Mouse (Mus musculus) gastrocnemius, adult 2 months (tissue): Measurements from ENCODE around the gene Il11ra1. TPM values are rescaled to one million over a fixed set of nuclear protein-coding genes. Genes with fewer than 3 reads are reported as not detected.
"Not testable (repeated sequence)": the region's sequence is repeated elsewhere in the genome, so short reads cannot be mapped to it uniquely, and the experiment has no call there.

ENCODE experiments used
- DNase-seq: peaks from one replicate; pipeline ENCODE4 v3.0.0; 2022
- H3K27ac ChIP-seq: fragments of 200-600 bp; 2 replicates; pipeline ENCODE4 v1.8.1; 2022; ENCODE audit warnings: mild to moderate bottlenecking
- H3K4me3 ChIP-seq: fragments of 200-600 bp; 2 replicates; pipeline ENCODE4 v1.8.1; 2022; ENCODE audit warnings: mild to moderate bottlenecking, moderate library complexity
- CTCF ChIP-seq: fragments of 200-600 bp; IDR thresholded peaks from 2 replicates; pipeline ENCODE4 v1.8.1; 2022; ENCODE audit warnings: antibody characterized with exemption, mild to moderate bottlenecking, moderate library complexity
- intact Hi-C: fragments of 180-260 bp; cut with DNase I; formaldehyde crosslinking; loops from one replicate; pipeline ENCODE4 v1.15.1; 2025
- total RNA-seq, 2 experiments: library from RNA; stranded (reverse); gene quantifications; 2 replicates each; pipeline ENCODE4 v1.2.3; 2021

The Il11ra1 gene
- total RNA-seq, 2 experiments from 2014 or later = 33.3 to 73.4 TPM

DNA sequence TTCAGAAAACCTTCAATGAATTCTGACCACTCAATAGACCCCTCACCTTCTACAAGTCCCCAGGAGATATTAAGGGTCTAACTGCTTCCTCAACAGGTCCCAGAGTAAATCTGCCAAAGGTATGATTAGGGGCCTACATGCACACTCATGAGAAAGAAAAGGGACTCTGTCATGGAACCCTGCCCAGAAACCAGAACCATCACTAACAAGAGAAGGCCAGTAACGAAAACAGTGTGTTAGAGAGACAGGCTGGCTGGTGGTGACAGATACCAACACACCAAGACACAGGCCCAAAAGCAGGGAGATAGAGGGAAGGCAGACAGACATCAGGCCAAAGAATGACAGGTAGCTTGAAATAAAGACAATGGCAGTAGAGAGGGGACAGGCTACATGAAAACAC, 11.2 kb upstream of the Il11ra1 start:
- intact Hi-C loops = not testable (repeated sequence)

DNA sequence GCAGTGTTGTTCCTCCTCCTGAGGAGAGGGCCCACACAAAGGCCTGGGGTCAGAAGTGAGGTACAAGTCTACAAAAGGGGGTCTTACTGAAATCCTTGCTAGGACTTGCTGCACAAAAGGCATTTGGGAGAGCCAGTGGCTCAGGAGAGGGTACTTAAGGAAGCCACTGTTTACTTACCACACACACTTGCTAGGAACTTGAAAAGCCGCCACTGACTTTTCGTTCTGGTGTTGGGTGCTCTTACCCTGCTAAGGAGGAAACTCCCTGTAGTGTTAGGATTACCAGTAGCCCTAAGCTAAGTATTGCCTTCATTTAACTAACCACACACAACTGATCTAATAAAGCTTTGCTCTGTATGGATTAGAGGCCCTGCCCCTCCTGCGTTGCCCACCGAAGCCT, 9.8 kb upstream of the Il11ra1 start:
- H3K4me3 ChIP-seq, intact Hi-C loops, H3K27ac ChIP-seq, DNase-seq: not testable (repeated sequence)

More for the DNA sequence above, 11.2 kb upstream of the Il11ra1 start:
- H3K4me3 ChIP-seq, DNase-seq, H3K27ac ChIP-seq: not testable (repeated sequence)

- DNase-seq, H3K27ac ChIP-seq, intact Hi-C loops: not testable (repeated sequence)
- H3K4me3 ChIP-seq = peak overlapping the region; percentile 13; the same call in 1 of the 2 replicates
These were observed 6.3 kb upstream of the Il11ra1 start for GRCm38 (mm10) chr4:41693511-41693910.

GRCm38 (mm10) chr4:41695800-41696199, 4.0 kb upstream of the Il11ra1 start:
- peak overlapping the region; percentile 51; the same call in 1 of the 2 replicates for H3K27ac ChIP-seq
- intact Hi-C loops, DNase-seq: not testable (repeated sequence)
- peak overlapping the region; percentile 59 for H3K4me3 ChIP-seq

GRCm38 (mm10) chr4:41696452-41696851, 3.3 kb upstream of the Il11ra1 start:
- DNase-seq, intact Hi-C loops, H3K27ac ChIP-seq: not testable (repeated sequence)
- peak overlapping the region; percentile 41 for H3K4me3 ChIP-seq

- intact Hi-C loops = not testable (repeated sequence)
- peak; percentile 89 for DNase-seq
- Histone ChIP-seq H3K27ac (peak within 1 kb of the TSS; percentile 70), H3K4me3 (peak within 1 kb of the TSS; percentile 59)
- TF ChIP-seq CTCF = peak; percentile 68
These were observed 2.6 kb upstream of the Il11ra1 start, which contains the start of gene Cntfr for GRCm38 (mm10) chr4:41696930-41697841. Gene Cntfr, minus strand, starts transcription at chr4:41697089.

DNA sequence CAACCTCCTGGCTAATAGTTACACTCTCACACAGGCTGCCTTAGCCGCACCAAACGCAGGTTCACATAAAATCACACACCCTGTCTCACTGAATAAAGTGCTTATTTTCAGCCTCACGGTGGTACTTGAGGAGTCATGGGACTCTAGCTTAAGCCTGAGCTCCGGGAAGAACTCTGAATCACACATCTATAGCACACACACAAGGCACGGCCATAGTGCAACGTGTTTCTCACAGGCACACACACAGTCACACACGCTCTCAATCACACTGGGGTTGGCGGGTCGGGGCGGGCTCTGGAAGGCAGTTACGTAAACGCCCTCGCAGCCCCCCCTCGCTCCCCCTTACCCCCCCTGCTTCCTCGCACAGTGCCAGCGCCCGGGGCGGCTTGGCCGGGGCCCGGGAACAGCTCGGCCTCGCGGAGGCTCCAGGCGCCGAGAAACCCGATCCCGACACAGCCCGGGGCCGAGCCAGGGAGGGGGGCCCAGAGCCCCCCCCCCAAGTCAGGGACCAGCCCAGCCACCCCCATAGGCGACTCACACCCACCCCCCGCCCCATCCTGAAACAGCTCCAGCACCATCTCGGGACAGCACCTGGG, 1.3 kb upstream of the Il11ra1 start:
- H3K4me3 ChIP-seq, intact Hi-C loops: not testable (repeated sequence)
- H3K27ac ChIP-seq = peak overlapping the region; percentile 73
- peak; percentile 92 for DNase-seq

GRCm38 (mm10) chr4:41700224-41700623, 435 bp downstream of the Il11ra1 start:
- peak; percentile 74 for DNase-seq
- intact Hi-C loops, H3K27ac ChIP-seq, H3K4me3 ChIP-seq: not testable (repeated sequence)

DNA sequence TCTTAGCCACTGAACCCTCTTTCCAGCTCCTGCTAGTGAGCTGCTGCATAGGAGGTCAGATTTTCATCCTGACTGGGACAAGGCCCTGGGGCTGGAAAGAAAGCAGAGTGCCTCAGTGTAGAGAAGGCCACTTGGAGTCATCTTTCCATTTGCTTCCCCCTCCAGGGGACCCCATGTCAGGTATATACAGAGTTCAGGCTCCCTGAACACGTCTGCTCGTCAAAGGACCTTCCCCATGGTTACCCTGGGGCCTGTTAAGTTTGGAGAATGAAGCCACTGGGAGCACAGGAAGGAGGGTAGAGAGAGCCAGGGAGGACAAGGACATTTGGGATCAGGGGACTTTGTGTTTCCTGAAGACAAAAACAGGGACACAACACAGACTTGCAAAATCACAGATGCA, 2.4 kb downstream of the Il11ra1 start:
- intact Hi-C loops, H3K27ac ChIP-seq, H3K4me3 ChIP-seq, DNase-seq: not testable (repeated sequence)

DNA sequence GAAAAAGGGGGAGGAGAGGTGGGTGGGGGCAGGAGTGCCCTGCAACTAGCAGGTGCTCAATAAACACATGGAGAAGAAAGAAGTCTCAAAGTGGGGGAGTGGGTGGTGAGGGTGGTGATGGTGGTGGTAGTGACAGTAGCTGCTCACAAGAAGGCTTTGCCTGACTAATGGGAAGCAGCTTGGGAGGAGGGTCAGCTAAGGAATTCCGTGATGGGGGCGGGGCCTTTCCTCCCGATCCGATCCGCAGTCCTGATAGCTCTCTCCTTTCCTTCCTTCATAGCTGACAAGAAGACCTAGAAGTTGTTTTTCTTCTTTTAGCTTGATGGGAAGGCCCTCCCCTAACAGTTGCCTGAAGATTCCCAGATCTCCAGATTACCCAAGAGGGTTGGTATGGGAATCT, 4.9 kb downstream of the Il11ra1 start:
- Histone ChIP-seq H3K27ac (no peak overlapping the region), H3K4me3 (no peak overlapping the region)
- intact Hi-C loops = loop anchor here (5.0 kb wide), 1 partner anchor 182 kb away; no protein-coding TSS in a partner anchor
- DNase-seq = no peak
- TF ChIP-seq CTCF = no peak

GRCm38 (mm10) chr4:41705922-41706754, 6.3 kb downstream of the Il11ra1 start:
- DNase-seq = peak; percentile 69
- Histone ChIP-seq H3K27ac (0 out of 2 replicates have a peak overlapping the region, but pooled peaks have one; percentile 2), H3K4me3 (no peak overlapping the region)
- no peak for TF ChIP-seq CTCF
- intact Hi-C loops = loop anchor here (2.0 to 5.0 kb wide), 2 partner anchors 184 to 237 kb away; no protein-coding TSS in a partner anchor

- DNase-seq = peak; percentile 80
- peak; percentile 78 for TF ChIP-seq CTCF
- intact Hi-C loops = loop anchor here (2.0 to 5.0 kb wide), 2 partner anchors 185 to 238 kb away; no protein-coding TSS in a partner anchor
- Histone ChIP-seq H3K27ac (0 out of 2 replicates have a peak overlapping the region, but pooled peaks have one; percentile 2), H3K4me3 (peak overlapping the region; percentile 50)
These were observed 7.3 kb downstream of the Il11ra1 start for GRCm38 (mm10) chr4:41707011-41707535.
